Mouse (Mus musculus) adipocyte (in vitro differentiated cells): ENCODE measurements around the gene Arvcf.
A peak's percentile ranks its signal among the peaks of the same experiment; 100 is the strongest.

Source experiments
- DNase-seq: peaks from one replicate; pipeline ENCODE4 v3.0.0-alpha.2; 2016; ENCODE audit warnings: low spot score

Gene Arvcf

DNA sequence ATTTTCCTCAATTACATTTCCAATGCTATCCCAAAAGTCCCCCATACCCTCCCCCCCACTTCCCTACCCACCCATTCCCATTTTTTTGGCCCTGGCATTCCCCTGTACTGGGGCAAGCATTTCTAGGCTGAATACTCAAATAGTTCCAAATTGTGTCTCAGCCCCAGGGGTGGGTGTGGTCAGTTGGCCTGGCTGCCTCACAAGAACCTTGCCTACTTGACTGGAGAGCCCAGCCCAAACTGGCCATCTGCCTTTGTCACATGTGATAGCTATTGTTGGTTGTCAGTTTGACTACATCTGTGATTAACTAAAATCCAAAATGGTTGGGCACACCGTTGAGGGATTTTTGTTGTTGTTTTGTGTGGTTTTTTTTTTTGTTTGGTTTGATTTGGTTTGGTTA is 9.0 kb downstream of the Arvcf start:
- DNase-seq: peak; percentile 95

DNA sequence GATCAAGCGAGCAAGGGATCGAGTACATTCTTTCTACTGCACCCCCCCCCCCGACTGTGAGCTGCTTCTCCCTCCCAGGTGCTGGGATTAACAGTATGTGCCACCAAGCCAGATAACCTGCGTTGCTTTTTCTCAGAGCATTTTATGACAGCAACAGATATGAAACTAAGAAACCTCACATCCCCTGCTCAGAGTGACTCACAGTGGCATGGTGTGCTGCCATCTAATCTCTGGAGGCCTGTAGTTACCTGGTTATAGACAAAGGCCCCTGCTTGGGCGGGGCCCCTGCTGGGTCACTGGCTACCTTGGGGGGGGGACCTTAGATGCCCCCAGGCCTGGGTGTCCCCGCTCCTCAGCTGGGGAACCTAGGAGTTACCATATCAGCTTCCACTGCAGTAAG is 10.0 kb downstream of the Arvcf start:
- no peak for DNase-seq

DNA sequence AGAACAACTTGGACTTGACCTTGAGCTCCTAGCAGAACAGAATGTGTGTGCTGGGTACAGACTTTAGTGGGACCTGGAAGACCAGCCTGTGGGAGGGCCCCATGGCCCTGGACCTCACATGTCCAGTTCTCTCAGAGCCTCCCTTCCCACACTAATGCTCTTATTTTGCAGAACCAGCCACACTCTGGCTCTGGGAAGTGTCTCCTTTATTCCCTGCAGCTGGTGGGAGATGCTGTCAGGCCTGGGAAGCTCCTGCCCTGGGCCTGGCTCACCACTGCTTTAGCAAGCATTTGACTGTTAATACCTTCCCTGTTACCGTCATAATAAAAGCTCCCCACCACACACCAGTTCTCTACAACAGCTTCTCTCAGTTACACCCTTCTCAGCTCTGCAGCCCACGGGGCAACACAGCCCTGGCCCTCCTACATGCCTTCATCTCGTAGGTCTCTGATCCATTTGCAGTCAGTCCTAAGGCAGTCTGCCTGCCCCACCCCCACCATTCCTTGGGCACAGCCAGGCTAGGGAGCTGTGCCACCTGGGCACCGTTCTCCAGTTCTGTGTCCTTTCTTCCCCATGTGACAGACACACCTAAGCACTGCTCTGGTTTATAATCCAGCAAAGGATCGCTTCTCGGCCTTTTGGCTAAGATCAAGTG is 12.3 kb downstream of the Arvcf start:
- DNase-seq: no peak

DNA sequence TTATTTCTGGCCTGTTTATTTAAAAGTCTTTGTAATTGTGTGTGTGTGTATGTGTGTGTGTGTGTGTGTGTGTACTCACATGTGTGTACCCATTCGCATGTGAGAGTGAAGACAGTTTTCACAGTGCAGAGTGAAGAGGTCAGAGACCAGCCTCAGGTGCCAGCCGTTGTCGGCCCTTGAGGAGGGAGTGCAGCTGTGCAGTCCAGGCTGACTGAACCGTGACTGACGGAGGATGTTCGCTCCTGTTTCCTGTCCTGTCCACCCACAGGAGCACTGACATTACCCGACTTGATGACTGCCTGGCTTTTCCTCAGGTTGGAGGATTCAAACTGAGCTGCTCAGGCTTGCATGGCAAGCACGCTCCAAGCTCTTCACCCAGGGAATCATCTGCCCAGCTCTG is 15.0 kb downstream of the Arvcf start:
- DNase-seq: no peak

DNA sequence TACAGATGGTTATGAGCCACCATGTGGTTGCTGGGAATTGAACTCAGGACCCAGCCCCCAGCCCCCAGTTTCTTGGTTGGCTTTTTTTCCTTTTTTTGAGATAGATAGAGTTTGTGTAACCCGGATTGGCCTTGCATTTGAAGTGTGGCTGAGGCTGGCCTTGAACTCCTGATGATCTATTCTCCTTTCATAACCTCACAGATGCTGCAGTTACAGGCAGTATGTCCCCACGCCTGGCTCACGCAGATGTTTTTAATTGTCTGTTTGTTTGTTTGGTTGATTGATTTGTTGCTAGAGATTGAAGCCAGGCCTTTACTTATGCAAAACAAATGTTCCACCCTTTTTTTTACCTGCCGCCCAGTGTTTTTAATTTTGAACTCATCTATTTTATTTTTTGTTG is 18.9 kb downstream of the Arvcf start:
- DNase-seq: no peak

DNA sequence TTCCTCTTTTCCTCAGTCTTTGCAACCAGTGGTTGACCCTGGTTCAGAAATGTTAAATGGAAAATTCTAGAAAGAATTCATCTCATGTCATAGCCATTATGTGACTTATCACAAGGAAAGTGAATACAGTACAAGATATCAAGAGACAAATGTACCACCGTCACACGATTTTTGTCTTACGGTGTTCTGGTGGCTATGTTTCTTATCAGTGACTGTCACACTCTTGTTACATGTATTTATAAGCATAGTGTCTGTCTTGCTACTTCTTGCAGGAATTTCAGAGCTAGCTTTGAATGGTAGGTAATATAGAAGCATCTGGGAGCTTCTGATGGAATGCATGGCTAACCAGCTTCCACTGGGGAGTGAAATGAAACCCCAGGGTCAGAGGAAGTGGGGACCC is 22.2 kb downstream of the Arvcf start:
- DNase-seq: no peak

DNA sequence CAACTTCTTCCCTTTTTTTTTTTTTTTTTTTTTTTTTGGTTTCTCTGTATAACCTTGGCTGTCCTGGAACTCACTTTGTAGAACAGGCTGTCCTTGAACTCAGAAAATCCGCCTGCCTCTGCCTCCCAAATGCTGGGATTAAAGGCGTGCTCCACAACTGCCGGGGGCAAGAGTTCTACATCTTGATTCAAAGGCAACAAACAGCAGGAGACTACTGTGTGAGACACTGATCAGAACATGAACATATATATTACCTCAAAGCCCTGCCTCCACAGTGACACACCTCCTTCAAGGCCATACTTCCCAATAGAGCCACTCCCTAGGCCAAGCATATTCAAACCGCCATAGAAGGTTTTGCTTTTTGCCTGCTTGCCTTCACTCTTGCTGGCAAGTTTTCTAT is 25.6 kb downstream of the Arvcf start:
- DNase-seq: no peak

DNA sequence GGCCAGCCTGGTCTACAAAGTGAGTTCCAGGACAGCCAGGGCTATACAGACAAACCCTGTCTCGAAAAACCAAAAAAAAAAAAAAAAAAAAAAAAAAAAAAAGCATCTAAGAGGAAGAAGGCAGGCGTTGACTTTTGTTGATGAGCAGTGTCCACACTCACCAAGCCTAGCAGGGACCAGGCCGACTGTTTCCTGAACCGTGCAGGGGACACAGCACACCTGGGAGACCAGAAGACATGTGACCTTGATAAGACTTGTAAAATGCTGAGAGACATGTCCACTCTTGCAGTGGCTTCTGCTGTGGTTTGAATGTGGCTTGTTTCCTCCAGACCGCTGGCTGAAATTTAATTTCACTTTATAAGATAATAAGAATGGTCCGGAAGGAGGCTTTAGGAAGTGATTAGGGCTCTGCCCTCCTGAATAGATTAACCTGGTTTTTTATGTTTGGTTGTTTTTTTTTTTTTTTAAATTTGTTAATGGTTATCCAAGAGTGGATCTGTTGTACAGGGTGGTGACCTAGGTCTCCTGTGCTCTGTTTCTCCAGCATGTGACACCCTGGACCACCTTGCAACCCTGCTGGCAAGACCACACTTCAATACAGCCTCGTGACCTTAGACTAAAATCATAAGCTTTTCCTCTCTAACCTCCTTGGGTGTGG is 28.4 kb downstream of the Arvcf start:
- DNase-seq: no peak

DNA sequence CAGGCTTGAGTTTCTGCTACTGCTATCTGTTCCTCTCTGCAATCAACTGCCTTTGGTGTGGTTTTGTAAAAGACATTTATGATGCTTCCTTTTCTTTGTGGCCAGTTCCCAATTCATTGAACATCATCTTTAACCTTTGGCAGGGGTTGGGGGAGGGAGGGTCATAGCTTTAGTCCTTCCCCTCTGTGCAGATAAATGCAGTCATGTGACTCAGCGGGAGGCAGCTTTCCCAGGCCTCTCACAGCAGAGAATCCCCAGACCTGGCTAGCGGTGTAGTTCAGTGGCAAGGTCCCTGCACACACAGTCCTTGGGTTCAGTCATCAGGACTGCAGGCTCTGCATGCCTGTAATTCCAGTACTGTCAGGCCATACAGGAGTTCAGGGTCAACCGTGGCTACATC is 29.2 kb downstream of the Arvcf start:
- peak; percentile 69 for DNase-seq

DNA sequence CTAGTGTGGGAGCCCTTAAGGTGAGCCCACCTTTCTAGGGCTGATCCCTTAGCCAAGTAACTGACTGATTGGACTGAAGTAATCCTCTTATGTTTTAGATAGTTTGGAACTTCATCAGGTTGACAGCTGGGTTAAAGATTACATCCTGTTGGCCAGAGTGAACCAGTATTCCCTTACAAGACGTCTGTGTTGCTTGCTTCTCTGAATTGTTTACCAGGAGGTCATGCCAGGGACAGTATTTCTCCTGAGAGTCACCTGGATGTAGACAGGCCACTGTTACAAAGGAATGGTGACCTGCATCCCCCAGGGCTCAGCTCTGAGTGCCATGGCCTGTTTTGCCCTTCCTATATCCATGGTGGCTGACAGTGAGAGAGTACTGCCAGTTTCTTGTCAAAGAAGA is 30.5 kb downstream of the Arvcf start:
- no peak for DNase-seq

DNA sequence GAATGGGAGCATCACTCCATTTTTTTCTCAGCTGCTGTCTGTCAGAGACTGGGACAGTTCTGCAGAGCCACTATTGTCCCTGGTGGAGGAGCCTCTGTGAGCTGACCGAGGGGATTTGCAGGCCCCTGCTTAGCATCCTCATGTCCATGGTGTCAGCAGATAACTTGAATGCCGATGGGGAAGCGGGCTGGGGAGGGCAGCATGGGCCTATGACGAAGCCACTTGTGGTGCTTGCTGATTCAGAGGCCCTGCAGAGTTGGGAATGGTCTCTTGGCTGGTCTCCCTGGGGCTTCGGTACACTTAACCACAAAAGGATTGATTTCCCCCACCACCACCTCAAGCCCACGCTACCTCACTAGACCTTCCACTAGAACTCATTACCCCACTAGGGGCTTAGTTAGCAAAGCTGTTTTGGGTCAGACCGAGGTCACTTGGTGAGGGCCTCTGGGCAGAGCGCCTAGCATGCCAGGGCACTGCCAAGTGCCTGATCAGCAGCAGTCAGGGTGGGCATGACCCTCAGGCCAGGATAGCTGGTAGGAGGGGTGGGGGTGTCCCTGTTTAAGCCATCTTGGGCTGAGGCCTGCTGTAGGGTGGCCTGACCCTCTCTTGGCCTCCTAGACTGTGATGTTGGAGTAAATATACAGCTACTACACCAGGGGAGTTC is 31.5 kb downstream of the Arvcf start:
- DNase-seq: no peak

DNA sequence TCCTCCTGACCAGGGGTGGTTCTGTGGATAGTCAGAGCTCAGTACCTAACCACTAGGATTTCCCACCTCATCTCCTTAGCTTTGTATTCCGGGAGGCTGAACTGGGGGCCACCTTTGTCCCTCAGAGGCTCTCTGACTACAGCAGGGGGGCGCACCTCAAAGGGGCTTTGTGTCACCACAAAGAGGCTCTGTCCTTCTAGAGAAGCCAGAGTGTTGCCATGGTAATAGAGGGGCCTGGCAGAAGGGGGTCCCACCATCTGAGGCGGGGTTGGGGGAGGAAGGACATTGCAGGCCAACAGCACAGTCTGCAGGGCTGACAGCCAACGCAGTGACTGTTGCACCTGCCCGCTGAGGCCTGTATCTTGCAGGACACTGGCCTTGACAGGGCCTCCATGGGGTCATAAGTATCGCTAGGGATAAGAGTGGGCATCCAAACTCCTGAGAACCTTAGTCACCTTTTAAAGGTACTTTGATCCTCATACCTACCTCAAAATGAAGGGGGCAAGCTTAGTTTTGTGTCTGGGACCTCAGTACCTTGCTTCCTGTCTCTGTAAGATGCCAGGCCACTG is 32.6 kb downstream of the Arvcf start:
- no peak for DNase-seq

DNA sequence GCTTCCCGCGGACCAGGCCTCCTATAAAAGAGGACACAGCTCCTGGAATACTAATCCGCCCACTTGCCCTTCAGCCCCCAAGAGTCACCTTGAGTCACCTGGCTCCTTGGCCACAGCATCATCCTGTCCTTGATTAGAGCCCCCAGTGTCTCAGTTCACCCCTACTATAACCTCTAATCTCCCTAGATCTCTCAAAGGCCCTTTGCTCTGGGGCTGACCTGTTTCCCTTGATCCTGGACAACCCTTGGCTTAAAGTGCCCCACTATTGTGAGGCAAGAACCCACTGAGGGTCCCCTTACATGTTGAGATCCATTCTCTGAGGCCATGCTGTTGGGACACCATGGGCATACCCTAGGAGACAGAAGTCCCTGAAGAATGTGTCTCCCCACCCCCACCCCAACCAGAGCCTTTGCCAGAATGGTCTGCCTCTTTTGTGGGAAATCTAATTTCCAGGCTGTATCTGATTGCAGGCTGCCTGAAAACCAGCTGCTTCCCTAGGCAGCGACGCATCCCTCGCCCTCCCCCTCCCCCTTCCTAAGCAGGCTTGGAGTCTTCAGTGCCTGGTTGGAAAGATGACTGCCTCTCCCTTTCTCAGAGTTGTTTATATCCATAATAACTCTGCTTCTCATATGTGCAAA is 33.8 kb downstream of the Arvcf start:
- DNase-seq: no peak

DNA sequence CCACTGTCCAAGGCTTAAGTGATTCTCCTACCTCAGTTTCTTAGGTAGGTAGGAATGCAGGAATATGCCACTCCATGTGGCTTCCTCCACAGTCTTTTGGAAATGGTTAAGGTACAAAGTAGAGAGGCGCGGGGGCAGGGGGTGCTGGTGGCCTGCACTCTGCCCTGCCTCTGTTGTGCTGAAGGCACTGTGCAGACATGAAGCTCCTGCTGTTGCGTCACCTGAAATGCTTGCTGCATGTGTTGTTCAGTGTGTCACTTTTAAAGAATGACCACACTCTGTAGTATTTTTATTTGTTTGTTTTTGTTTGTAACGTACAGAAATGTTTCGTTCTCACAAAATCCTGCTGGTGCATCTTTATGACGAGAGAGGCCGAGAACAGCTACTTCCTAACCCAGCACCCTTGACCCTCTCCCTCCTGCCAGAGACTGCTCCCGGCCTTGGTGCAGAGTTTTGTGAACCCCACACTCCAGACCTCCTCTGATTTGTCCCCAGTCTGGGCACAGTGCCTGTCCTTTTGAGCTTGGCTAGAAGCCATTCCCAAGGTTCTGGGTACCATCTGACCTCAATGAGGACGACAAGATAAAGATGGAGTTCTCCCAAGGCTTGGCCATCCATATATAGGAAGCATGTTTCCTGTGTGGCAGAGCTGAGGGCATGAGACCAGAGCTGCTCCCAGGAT is 35.2 kb downstream of the Arvcf start:
- peak; percentile 56 for DNase-seq

DNA sequence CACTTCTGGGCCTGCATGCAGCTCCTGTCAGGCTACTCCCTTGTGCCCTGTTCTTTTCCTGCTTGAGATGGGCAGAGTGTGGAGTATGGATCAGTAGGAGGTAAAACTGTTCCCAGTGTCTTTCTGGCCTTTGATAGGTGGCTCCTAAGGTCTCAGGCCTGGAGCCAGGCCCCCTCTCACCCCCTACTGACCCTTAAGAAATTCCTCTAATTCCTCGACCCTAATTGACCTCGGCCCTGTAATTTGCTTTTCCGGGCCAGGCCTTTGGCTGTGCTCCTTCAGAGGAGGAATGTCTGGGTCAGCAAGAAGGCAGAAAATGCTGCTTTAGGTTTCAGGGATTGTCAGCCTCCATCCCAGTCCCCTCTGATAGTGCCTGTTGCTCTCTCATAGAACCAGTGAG is 35.8 kb downstream of the Arvcf start:
- DNase-seq: no peak

DNA sequence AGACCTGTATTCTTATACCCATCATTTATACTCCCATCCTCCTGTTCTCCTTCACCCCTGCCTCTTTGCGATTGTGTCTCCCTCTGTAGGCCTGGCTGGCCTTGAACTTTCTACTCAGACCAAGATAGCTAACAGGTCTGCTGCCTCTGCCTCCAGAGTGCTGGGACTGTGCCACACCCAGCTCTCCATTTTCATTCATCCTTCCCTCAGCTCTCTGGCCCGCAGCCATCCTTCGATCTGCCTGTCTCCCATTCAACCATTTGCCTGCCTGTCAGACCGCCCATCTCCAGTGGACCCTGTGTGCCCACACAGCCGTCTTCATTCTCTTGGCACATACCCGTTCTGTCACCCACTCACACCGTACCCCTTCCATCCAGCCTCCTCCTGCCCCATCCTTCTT is 36.2 kb downstream of the Arvcf start:
- DNase-seq: no peak

DNA sequence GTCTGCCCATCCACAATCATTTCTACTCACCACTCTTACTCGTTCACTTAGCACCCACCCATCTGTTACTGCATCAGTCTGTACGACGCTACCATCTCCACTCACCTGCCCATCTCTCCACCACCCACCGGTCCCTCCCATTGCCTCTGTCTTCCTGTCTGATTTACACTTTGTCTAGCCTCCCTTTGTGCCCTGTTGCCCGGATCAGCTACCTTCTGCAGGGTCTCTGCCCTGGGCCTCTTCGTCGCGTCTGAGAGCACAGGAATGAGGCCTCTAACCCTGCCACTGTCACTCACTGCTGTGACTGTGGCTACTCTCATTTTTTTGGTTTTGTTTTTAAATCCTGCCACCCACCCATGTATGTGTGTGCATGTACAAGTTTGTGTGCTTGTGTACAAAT is 36.7 kb downstream of the Arvcf start:
- DNase-seq: no peak

DNA sequence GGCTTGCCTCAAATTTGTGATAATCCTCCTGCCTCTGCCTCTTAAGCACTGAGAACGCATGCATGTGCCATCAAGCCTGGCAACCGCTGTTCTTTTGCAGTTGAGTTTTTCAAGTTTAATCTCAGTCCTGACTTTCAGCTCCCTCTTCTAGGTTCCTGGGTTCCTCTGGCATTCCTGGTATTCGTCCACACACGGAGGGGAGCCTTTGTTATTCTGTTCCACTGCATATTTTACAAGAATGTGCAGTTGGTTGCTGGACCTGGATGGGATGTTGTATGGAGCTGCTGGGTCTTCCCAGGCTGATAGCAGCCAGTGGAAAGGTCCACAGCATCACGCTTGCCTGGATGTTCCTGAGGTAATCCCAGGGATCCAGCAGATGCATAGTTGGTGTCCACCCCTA is 37.4 kb downstream of the Arvcf start:
- DNase-seq: no peak

DNA sequence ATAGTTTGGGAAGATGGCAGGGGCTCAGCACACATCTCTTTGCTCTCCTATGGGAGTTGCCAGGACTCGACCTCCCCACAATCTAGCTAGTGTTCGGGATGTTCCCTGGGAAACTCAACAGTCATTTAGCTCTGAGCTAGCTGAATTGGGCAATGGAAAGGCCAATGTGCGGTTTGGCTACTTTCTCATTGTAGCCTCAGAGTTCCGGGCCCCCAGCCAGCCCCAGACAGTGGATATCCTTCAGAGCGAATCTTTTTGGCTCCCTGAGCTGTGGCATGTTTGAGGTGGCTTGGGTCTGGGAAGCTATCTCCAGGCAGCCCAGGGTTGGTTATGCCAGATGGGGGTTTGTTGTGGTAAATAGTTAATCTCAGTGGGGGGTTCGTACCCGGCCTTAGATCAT is 38.5 kb downstream of the Arvcf start:
- DNase-seq: peak; percentile 95

DNA sequence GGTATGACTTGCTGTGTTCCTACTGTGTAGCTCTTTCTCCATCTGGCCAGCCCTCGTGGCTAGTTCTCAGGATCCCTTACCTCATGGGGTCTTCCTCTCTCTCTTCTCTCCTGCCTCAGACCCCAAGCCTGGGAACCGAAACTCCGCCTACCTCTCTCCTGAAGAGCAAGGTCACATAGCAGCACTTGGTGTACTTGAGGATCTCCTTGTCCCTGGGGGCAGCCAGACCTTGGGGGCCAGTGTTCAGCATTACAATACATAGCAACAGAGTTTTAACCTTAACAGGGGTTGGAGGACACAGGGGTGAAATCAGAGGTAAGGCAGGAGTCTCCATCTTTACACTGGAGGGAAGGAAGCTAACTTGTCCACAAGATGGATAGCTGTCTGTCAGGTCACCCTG is 39.0 kb downstream of the Arvcf start:
- DNase-seq: no peak

DNA sequence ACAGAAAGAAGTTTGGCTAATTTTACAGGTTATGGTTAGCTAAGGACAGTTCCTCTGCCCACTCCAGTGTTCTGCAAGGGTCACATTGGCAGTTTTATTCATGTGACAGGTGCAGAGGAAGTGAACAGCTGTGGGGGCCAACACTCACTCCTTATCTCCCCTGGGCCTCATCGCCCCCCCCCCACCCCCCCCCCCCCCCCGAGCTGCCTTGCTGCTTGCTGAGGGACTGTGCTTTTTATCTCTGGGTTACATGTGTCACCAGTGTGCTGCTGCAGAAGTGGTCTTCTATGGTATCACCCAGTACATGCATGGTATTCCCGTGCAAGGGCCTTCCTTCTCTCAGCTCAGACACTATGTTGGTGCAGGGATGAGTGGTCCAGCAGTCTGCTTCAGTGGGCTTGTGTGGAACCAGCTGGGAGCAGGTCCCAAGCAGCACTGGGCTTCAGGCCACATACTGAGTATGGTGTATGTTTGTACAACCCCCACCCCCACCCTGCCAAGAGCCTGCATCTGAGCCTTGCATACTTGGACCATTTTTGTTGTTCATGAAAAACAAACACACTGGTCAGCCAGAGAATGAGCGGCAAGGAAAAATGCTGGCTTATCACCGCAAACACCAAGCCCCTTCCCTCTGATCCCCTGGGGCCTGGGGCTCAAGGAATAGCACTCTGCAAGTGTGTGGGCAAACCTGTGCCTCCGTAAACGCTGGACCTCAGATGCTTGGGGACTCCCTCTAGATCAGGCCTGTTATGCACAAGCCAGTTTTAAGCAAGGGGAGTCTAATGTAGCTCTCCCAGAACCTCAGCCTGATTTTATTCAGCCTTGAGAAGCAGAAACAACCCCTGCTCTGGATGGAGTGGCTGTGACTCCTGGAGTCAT is 40.0 kb downstream of the Arvcf start:
- peak; percentile 55 for DNase-seq
